Mouse (Mus musculus) A20 (cell line): Measurements from ENCODE around the gene Ccdc86.
A peak's percentile ranks its signal among the peaks of the same experiment; 100 is the strongest.

Experiments used
- DNase-seq: peaks from one replicate; pipeline ENCODE4 v3.0.0-alpha.2; 2011; ENCODE audit warnings: low read depth, low spot score

The Ccdc86 gene

DNA sequence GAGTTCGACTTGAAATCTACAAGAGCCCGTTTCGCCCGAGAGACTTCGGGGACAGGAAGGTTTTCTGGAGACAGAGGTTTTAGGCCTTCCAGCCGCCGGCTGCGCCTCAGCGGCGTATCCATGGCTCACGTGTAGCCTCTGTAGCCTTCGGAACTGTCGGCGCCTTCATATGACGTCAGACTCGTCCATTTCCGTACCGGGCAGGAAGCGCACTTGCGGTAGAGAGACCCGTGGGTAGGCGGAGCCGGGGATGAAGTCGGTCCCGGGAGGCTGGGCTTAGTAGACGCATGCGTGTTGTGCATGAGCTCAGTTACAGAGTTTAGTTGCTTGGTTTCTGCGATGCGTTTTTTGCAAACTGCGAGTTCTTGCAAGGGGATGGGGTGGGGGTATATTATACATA, at the start of gene Ccdc86:
Gene Ccdc86, minus strand, starts transcription at position 155 of the 400 bp plus-strand sequence.
- DNase-seq, result peak; percentile 98

- DNase-seq, result no peak
Observed at GRCm38 (mm10) chr19:10993150-10993549, 44.1 kb upstream of the Ccdc86 start, which contains the start of gene Ms4a15. Gene Ms4a15, minus strand, starts transcription at chr19:10993250.

GRCm38 (mm10) chr19:10991911-10992310, 42.8 kb upstream of the Ccdc86 start:
- DNase-seq, result no peak

- no peak for DNase-seq
Observed at GRCm38 (mm10) chr19:10990751-10991150, 41.7 kb upstream of the Ccdc86 start.

GRCm38 (mm10) chr19:10988563-10988962, 39.5 kb upstream of the Ccdc86 start:
- DNase-seq, result no peak

DNA sequence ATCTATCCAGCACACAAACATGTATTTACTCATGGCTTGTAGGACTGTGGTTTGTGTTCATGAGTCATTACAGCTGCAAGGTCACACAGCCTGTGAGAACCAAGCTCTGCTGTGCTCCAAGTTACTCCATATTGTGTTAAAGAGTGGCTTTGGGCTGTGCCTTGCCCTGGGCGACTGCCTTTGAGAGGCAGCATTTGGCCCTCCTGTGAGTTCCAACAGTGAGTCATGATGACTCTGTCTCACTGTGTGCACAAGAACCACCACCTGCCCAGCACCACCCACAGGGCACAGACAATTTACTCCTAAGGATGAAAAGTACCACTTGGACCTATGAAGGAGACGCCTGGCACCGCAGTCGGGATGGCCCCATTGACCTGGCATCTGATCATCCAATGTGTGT, 36.8 kb upstream of the Ccdc86 start:
- DNase-seq, result no peak

GRCm38 (mm10) chr19:10984551-10984950, 35.5 kb upstream of the Ccdc86 start:
- DNase-seq, result no peak

DNA sequence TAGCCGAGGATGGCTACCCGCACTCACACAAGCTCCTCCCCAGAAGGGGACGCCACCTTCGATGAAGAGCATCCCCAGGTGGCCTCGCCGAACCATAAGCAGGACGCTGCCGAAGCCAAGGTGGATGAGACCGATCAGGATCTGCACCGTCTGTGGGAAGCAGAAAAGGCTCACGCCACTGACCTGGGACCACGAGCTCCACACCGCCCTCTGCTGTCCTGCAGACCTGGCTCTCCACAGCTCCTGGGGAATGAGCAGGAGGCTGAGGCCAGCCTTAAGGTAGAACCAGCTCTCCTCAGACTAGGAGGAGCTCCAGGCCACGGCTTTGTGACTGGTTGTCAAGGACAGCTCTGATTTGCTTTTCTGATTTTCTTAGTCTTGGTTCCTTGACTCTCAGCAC, 34.1 kb upstream of the Ccdc86 start:
- DNase-seq, result peak; percentile 39

- no peak for DNase-seq
Observed at GRCm38 (mm10) chr19:10980210-10980609, 31.1 kb upstream of the Ccdc86 start.

DNA sequence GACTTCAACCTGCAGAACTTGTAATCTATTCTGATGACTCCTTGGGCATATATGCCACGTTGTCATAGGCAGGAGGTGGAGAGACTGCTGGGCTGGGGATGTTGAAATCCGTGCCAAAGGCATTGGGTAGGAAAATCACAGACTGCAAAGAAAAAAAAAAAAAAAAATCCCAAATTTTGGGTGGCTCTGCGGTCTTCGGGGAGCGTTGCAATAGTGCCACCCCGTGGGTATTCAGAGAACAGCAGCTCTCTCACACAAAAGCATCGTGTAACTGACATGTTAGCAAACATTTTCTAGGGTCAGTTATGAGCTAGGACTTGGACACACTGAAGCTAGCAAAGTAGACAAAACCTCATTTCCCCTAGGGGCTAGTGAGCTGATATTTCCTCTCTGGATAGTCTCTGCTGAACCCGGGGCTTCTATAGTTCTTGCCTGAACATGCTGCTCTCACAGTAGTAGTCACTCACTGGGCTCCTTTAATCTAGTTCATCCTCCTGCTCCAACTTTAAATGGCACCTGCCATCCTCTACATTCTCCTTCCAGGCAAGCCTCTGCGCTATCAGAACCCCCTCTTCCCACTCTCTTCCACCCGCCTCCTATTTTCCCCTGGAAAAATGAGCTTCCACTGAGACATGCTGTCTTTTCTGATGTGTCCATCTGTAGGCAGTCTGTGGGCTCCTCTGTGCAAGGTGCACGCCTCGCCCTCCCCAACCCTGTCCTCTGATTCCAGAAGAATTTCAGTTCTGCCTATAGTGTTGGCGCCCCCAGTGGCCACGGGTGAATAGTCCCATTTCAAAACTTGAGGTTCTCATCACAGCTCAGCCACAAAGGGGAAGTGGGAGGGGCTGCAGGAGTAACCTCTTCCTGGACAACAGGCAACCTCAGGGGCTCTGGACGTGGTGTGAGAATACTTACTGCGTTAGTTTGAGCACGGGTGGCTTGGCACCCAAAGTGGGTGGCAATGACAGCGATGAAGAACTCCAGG, 30.4 kb upstream of the Ccdc86 start:
- DNase-seq, result peak; percentile 90

- DNase-seq, result peak; percentile 62
Observed at GRCm38 (mm10) chr19:10976318-10976717, 27.3 kb upstream of the Ccdc86 start.

DNA sequence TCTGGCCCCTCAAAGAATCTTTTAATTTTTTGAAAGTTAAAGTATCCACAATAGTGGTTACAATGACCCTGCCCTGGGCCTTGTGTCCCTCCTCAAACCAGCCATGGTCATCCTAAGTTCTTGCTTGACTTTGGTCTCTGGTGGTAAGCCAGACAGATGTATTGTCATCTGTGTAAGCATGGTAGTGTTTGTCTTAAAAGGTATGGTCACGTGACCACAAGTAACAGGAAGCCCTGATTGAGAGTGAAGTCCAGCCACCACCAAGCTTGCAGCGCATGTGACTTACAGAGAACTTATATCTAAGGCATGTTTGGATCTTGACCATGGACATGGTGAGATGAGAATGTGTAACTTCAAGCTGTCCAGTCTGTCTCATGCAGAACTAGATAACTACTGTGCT, 26.1 kb upstream of the Ccdc86 start:
- no peak for DNase-seq

DNA sequence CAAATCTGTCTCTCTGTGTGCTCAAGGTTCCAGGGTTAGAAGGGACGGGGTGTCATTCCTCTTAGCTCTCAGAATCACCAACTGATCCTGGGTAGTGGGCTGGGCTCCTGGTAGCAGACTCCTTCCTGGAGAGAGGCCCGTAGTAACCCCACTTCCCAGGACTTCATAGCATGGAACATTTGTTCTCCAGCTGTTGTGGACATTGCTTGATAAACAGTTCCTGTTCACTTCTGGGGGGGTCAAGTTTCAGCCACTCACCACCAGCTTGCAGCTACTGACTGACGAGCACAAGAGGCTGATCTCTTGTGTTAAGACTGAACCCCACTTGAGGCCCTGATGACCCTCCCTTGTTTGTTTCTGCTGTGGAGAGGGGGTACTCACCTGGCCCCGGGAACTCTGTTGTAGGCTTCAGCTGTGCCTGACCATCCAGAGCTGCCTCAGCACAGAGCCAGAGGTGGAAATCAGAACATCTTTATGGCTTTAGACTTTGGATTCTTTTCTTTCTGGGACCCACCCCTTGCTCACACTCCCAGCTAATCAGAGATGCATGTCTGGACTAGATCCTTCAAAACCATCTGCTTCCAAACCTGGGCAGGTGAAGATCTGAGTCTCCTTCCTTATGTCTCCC, 25.3 kb upstream of the Ccdc86 start, which contains the start of gene Ms4a10:
Gene Ms4a10, minus strand, starts transcription at position 433 of the 628 bp plus-strand sequence.
- no peak for DNase-seq

- DNase-seq, result no peak
Observed at GRCm38 (mm10) chr19:10973187-10973586, 24.1 kb upstream of the Ccdc86 start.

- no peak for DNase-seq
Observed at GRCm38 (mm10) chr19:10972660-10973059, 23.6 kb upstream of the Ccdc86 start.

GRCm38 (mm10) chr19:10970457-10970856, 21.4 kb upstream of the Ccdc86 start:
- no peak for DNase-seq

- DNase-seq, result no peak
Observed at GRCm38 (mm10) chr19:10968578-10968977, 19.5 kb upstream of the Ccdc86 start.

- DNase-seq, result no peak
Observed at GRCm38 (mm10) chr19:10965721-10966120, 16.7 kb upstream of the Ccdc86 start.

DNA sequence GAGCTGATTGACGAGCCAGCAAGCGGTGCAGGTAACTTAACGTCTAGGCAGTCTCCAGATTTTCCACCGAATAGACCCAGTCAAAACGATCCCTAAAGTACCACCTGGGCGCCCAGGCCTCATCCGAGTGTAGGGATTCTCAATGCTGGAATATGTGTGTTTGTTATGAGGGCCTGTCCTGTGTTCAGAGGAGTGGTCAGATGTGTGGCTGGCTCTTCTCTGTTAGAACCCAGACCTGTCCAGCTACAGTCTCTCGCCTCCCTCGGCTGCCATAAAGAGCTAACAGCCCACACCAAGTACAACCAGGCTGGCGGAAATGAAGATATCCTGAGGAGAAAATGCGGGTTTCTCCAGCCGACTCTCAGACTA, 10.9 kb upstream of the Ccdc86 start:
- DNase-seq, result no peak

DNA sequence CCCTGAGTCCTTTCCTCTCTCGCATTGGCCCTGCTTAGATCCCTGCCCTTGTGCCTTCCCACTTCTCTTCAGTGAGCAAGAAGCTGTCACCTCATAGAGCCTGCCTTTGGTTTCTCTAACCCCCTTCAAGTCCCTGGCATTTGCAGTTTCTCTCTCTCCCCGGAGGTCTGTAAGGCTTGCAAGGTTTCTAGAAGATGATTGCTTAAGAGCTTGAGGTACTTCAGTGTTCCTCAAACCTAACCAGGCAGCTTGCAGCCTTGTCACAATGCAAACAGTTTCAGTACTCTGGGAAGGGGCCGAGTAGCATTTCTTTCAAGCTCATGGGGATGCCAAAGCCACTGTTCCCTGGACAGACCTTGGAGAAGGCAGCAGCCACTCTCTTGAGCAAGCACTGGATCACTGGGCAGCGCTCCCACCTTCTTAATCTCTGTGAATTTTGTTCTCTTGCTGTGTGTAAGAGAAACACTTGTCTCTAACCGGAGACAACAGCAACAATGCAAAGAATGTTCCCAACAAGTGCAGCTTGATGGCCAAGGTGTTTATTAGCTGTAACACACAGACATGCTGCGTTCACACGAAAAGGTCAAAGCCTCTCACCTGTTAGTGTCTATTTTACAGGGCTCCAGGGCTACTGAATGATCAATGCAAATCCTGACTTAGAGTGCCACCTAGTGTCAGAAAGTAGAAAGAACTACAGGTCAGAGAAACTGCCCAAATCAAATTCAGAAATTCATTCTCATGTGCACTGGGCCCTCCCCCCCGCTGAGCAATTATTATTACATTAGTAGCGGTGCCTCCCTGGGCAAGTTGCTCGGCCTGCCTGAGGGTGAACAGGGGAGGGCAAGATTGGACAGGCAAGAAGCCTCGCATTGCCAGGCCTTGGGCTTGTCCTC, 10.3 kb upstream of the Ccdc86 start:
- peak; percentile 75 for DNase-seq
